Mouse (Mus musculus) G1E (cell line): Measurements from ENCODE around the gene Sdhb.

ENCODE experiments used
- CTCF ChIP-seq: IDR thresholded peaks from 2 replicates; pipeline ENCODE4 v1.5.1; 2012; ENCODE audit warnings: low read depth, low read length, inconsistent platforms, mixed read lengths
- GATA1 ChIP-seq: IDR thresholded peaks from 2 replicates; pipeline ENCODE4 v1.6.1; 2012; ENCODE audit warnings: borderline replicate concordance, low read length, inconsistent platforms, mixed read lengths
- GATA2 ChIP-seq: IDR thresholded peaks from 2 replicates; pipeline ENCODE4 v1.6.1; 2012; ENCODE audit warnings: low read depth, low read length, inconsistent platforms, borderline replicate concordance
- POLR2AphosphoS5 ChIP-seq: IDR thresholded peaks from 2 replicates; pipeline ENCODE4 v1.6.1; 2012; ENCODE audit warnings: low read depth, low read length, inconsistent platforms; ENCODE audit not compliant: insufficient replicate concordance
- TAL1 ChIP-seq: conservative IDR thresholded peaks from 2 replicates; pipeline ENCODE4 v1.6.1; 2012; ENCODE audit warnings: low read depth, low read length, inconsistent platforms, mixed read lengths

DNA sequence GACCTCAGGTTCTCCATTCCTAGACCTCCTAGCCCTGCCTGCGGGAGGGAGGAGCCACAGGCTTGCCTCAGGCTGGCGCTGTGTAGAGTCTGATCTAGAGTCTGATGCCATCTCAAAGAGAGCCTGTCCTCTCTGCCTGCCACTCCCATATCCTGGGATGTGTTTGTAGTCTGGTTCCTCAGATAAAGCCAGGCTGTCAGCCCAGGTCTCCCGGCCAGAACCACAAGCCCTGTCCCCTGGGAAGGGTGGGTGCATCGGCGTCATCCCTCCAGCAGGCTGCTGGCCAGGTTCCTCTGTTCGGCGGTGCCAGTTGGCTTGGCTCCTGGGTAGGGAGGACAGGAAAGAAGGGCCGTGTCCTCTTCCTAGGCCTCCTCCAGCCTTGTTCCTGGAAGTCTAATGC lies 47.0 kb downstream of the Sdhb start:
- no peak for TF ChIP-seq CTCF
- no peak for TF ChIP-seq POLR2AphosphoS5
- TF ChIP-seq GATA1: no peak
- no peak for TF ChIP-seq TAL1
- TF ChIP-seq GATA2: no peak
